Mouse (Mus musculus) bone marrow, adult 2 months (tissue): ENCODE measurements around the gene Nploc4.

Experiments used
- CTCF ChIP-seq: fragments of 200-500 bp; IDR thresholded peaks from 2 replicates; pipeline ENCODE4 v1.5.1; 2011; ENCODE audit warnings: low read length, control low read depth; ENCODE audit not compliant: control insufficient read depth, insufficient read depth
- POLR2A ChIP-seq: fragments of 200-500 bp; IDR thresholded peaks from 2 replicates; pipeline ENCODE4 v1.6.1; 2011; ENCODE audit warnings: low read depth, mild to moderate bottlenecking, control low read depth, low read length, borderline replicate concordance; ENCODE audit not compliant: control insufficient read depth

GRCm38 (mm10) chr11:120453306-120453705 is 15.8 kb upstream of the Nploc4 start, which contains the start of gene Pde6g:
- TF ChIP-seq CTCF (no peak), POLR2A (no peak)
